Comparison of ENCODE assay signal across 23 mouse cellular contexts in genomic region chr17:28317725-28318124, GRCm38 (mm10). TPM values are rescaled to one million over a fixed set of nuclear protein-coding genes. Genes with fewer than 3 reads are reported as not detected.
DNase-seq lines count a peak whose midpoint lies in the region; ATAC-seq and TF ChIP-seq lines count a peak whose summit lies in the region.
"Had no signal": no experiment of that assay in that cellular context is flagged by ENCODE, and none has a peak within 500 bp of the region (broad histone marks: within the 10 kb centered on the region; RNA-seq: fewer than 3 reads in every experiment).

No protein-coding gene starts in this region.

- H3K9me3 ChIP-seq in hindbrain, embryonic 13.5 days, result no peaks in the 10 kb centered on the region
- H3K9me3 ChIP-seq in hindbrain, embryonic 16.5 days (ENCODE audit: control insufficient read depth, low read length), result no peaks in the 10 kb centered on the region
- H3K9me3 ChIP-seq in embryonic facial prominence, embryonic 10.5 days, result no peaks in the 10 kb centered on the region
- H3K9me3 ChIP-seq in liver, embryonic 15.5 days (replicated peaks), result no peaks in the 10 kb centered on the region
- no peaks in the 10 kb centered on the region for H3K9me3 ChIP-seq in stomach, postnatal 0 days (ENCODE audit: control insufficient read depth, low read length)
- no peaks in the 10 kb centered on the region for H3K9me3 ChIP-seq in lung, postnatal 0 days (ENCODE audit: low read length)
- H3K9me3 ChIP-seq: embryonic facial prominence, embryonic 13.5 days; forebrain, embryonic 12.5 days; heart, embryonic 15.5 days had no signal

- ATAC-seq in hindbrain, embryonic 13.5 days (ENCODE audit: low FRiP score), result no peak
- ATAC-seq in hindbrain, embryonic 16.5 days, result no peak
- ATAC-seq in liver, embryonic 15.5 days (ENCODE audit: insufficient read depth), result no peak
- ATAC-seq in stomach, postnatal 0 days (ENCODE audit: low FRiP score, low TSS enrichment), result no peak
- no peak for ATAC-seq in lung, postnatal 0 days
- ATAC-seq: activated CD4-positive, CD25-positive, alpha-beta regulatory T cell, adult 4 months; CD4-positive, CD25-positive, alpha-beta regulatory T cell, adult 4 months; forebrain, embryonic 16.5 days; Patski had no signal

- no peak for TF ChIP-seq EP300 in stomach, postnatal 0 days (optimal IDR thresholded peaks at IDR 0.05)
- TF ChIP-seq EP300 in lung, postnatal 0 days (IDR thresholded peaks at IDR 0.05), result no peak

- TF ChIP-seq CTCF in stomach, postnatal 0 days (IDR thresholded peaks at IDR 0.05; ENCODE audit: low read depth), result no peak
- TF ChIP-seq CTCF in lung, postnatal 0 days (IDR thresholded peaks at IDR 0.05), result no peak

- no peaks in the 10 kb centered on the region for H3K27me3 ChIP-seq in hindbrain, embryonic 13.5 days
- no peaks in the 10 kb centered on the region for H3K27me3 ChIP-seq in hindbrain, embryonic 16.5 days (replicated peaks; ENCODE audit: control insufficient read depth, insufficient read depth, low read length)
- H3K27me3 ChIP-seq in embryonic facial prominence, embryonic 10.5 days (replicated peaks; ENCODE audit: low read depth, poor library complexity, severe bottlenecking), result no peaks in the 10 kb centered on the region
- H3K27me3 ChIP-seq in liver, embryonic 15.5 days, result no peaks in the 10 kb centered on the region
- H3K27me3 ChIP-seq in stomach, postnatal 0 days (ENCODE audit: control insufficient read depth, insufficient read depth, low read length), result no peaks in the 10 kb centered on the region
- no peaks in the 10 kb centered on the region for H3K27me3 ChIP-seq in lung, postnatal 0 days (replicated peaks; ENCODE audit: insufficient read depth, low read length)
- H3K27me3 ChIP-seq: embryonic facial prominence, embryonic 13.5 days; forebrain, embryonic 12.5 days; heart, embryonic 15.5 days; Patski had no signal

- DNase-seq in embryonic facial prominence, embryonic 10.5 days (ENCODE audit: low spot score), result no peak
- DNase-seq in ovary, adult 18-20 months (ENCODE audit: low spot score), result no peak
- no peak for DNase-seq in stomach, postnatal 0 days (ENCODE audit: low spot score)
- no peak for DNase-seq in lung, postnatal 0 days (ENCODE audit: low spot score)
- DNase-seq: adrenal gland, postnatal 14 days; B cell, adult 2 months; cerebellum, adult 2 months; cerebellum, postnatal 10 days; gastrocnemius, postnatal 14 days; heart, adult 2 months; heart, postnatal 14 days had no signal

- H3K4me3 ChIP-seq in hindbrain, embryonic 13.5 days, result no peak overlapping the region
- no peak overlapping the region for H3K4me3 ChIP-seq in hindbrain, embryonic 16.5 days (ENCODE audit: low read length)
- H3K4me3 ChIP-seq in embryonic facial prominence, embryonic 10.5 days, result no peak overlapping the region
- no peak overlapping the region for H3K4me3 ChIP-seq in liver, embryonic 15.5 days (replicated peaks)
- no peak overlapping the region for H3K4me3 ChIP-seq in stomach, postnatal 0 days (ENCODE audit: low read depth, low read length)
- no peak overlapping the region for H3K4me3 ChIP-seq in lung, postnatal 0 days (ENCODE audit: low read depth, low read length)
- H3K4me3 ChIP-seq: embryonic facial prominence, embryonic 13.5 days; forebrain, embryonic 12.5 days; heart, adult 2 months; heart, embryonic 15.5 days had no signal

- peaks cover 23% of the 10 kb centered on the region for H3K4me1 ChIP-seq in hindbrain, embryonic 13.5 days (replicated peaks)
- peaks cover 14% of the 10 kb centered on the region for H3K4me1 ChIP-seq in hindbrain, embryonic 16.5 days (ENCODE audit: control insufficient read depth, insufficient read depth, low read depth, low read length)
- peaks cover 39% of the 10 kb centered on the region for H3K4me1 ChIP-seq in embryonic facial prominence, embryonic 10.5 days
- H3K4me1 ChIP-seq in liver, embryonic 15.5 days (replicated peaks), result peaks cover 50% of the 10 kb centered on the region
- H3K4me1 ChIP-seq in stomach, postnatal 0 days (replicated peaks; ENCODE audit: control insufficient read depth, insufficient read depth), result 0 out of 2 replicates have a peak, but pooled peaks cover 3% of the 10 kb centered on the region
- peaks cover 3% of the 10 kb centered on the region; the same call in 1 of the 2 replicates for H3K4me1 ChIP-seq in lung, postnatal 0 days (ENCODE audit: insufficient read depth, low read depth, low read length)

- peaks cover 52% of the 10 kb centered on the region for H3K36me3 ChIP-seq in hindbrain, embryonic 13.5 days
- H3K36me3 ChIP-seq in hindbrain, embryonic 16.5 days (ENCODE audit: control insufficient read depth, insufficient read depth, low read length), result peaks cover 11% of the 10 kb centered on the region
- peaks cover 71% of the 10 kb centered on the region for H3K36me3 ChIP-seq in embryonic facial prominence, embryonic 10.5 days (replicated peaks)
- H3K36me3 ChIP-seq in liver, embryonic 15.5 days (replicated peaks), result peaks cover 38% of the 10 kb centered on the region
- H3K36me3 ChIP-seq in stomach, postnatal 0 days (ENCODE audit: control insufficient read depth, insufficient read depth, low read length), result peaks cover 22% of the 10 kb centered on the region
- peaks cover 14% of the 10 kb centered on the region for H3K36me3 ChIP-seq in lung, postnatal 0 days (ENCODE audit: insufficient read depth, low read length)

- WGBS in hindbrain, embryonic 13.5 days, result 82% methylated on average over 9 of the region's 9 CpGs
- 88% methylated on average over 9 of the region's 9 CpGs for WGBS in hindbrain, embryonic 16.5 days
- 85% methylated on average over 9 of the region's 9 CpGs for WGBS in embryonic facial prominence, embryonic 10.5 days
- 42% methylated on average over 9 of the region's 9 CpGs for WGBS in liver, embryonic 15.5 days (ENCODE audit: insufficient replicate concordance)
- WGBS in stomach, postnatal 0 days, result 77% methylated on average over 9 of the region's 9 CpGs
- 77% methylated on average over 9 of the region's 9 CpGs for WGBS in lung, postnatal 0 days

- no peak overlapping the region for H3K4me2 ChIP-seq in hindbrain, embryonic 13.5 days
- no peak overlapping the region for H3K4me2 ChIP-seq in hindbrain, embryonic 16.5 days (ENCODE audit: low read length)
- H3K4me2 ChIP-seq in liver, embryonic 15.5 days, result no peak overlapping the region; the same call in 1 of the 2 replicates
- H3K4me2 ChIP-seq in stomach, postnatal 0 days (replicated peaks; ENCODE audit: low read depth), result no peak overlapping the region
- no peak overlapping the region for H3K4me2 ChIP-seq in lung, postnatal 0 days (replicated peaks; ENCODE audit: low read depth, low read length)
- H3K4me2 ChIP-seq: embryonic facial prominence, embryonic 13.5 days; forebrain, embryonic 12.5 days; heart, embryonic 11.5 days; heart, embryonic 15.5 days; hindbrain, embryonic 14.5 days had no signal

- H3K9ac ChIP-seq in hindbrain, embryonic 13.5 days, result peak overlapping the region; percentile 56; the same call in 1 of the 2 replicates
- no peak overlapping the region for H3K9ac ChIP-seq in hindbrain, embryonic 16.5 days (ENCODE audit: low read depth, low read length)
- H3K9ac ChIP-seq in liver, embryonic 15.5 days, result no peak overlapping the region
- no peak overlapping the region for H3K9ac ChIP-seq in stomach, postnatal 0 days (ENCODE audit: low read length)
- no peak overlapping the region for H3K9ac ChIP-seq in lung, postnatal 0 days (replicated peaks; ENCODE audit: low read depth)
- H3K9ac ChIP-seq: embryonic facial prominence, embryonic 13.5 days; forebrain, embryonic 12.5 days; heart, embryonic 15.5 days; hindbrain, embryonic 14.5 days had no signal

- no peak overlapping the region for H3K27ac ChIP-seq in hindbrain, embryonic 13.5 days
- H3K27ac ChIP-seq in hindbrain, embryonic 16.5 days (ENCODE audit: low read depth, low read length), result no peak overlapping the region
- H3K27ac ChIP-seq in embryonic facial prominence, embryonic 10.5 days (replicated peaks), result peak overlapping the region; percentile 48; the same call in 1 of the 2 replicates
- H3K27ac ChIP-seq in liver, embryonic 15.5 days (replicated peaks), result 0 out of 2 replicates have a peak overlapping the region, but pooled peaks have one; percentile 38
- H3K27ac ChIP-seq in stomach, postnatal 0 days (replicated peaks), result no peak overlapping the region
- no peak overlapping the region for H3K27ac ChIP-seq in lung, postnatal 0 days (ENCODE audit: low read length)
- H3K27ac ChIP-seq: embryonic facial prominence, embryonic 13.5 days; forebrain, embryonic 12.5 days; heart, adult 2 months; heart, embryonic 15.5 days; hindbrain, embryonic 14.5 days had no signal

RNA-seq across cellular contexts. Expression of gene Fance, which starts 4.4 kb away (rescaled TPM):
- 21.9 and 24.2 TPM in 2 replicates for polyA plus RNA-seq in hindbrain, embryonic 13.5 days (2015; fragmentation: Nextera tagmentation; extraction: Ambion mirVana)
- 25.0 and 25.7 TPM in 2 replicates for polyA plus RNA-seq in hindbrain, embryonic 16.5 days (2015; fragmentation: Nextera tagmentation; extraction: Ambion mirVana)
- 28.4 and 30.9 TPM in 2 replicates for polyA plus RNA-seq in embryonic facial prominence, embryonic 10.5 days (2016; fragmentation: Nextera tagmentation; extraction: Ambion mirVana)
- 9.4 and 11.0 TPM in 2 replicates for polyA plus RNA-seq in liver, embryonic 15.5 days (2015; fragmentation: Nextera tagmentation; extraction: Ambion mirVana)
- 19.2 and 20.4 TPM in 2 replicates for polyA plus RNA-seq in stomach, postnatal 0 days (2015; fragmentation: Nextera tagmentation; extraction: Ambion mirVana)
- 21.8 and 24.3 TPM in 2 replicates for polyA plus RNA-seq in lung, postnatal 0 days (2015; fragmentation: Nextera tagmentation; extraction: Ambion mirVana)

RNA-seq across cellular contexts. Expression of gene Rpl10a, which starts 10.5 kb away (rescaled TPM):
- polyA plus RNA-seq in hindbrain, embryonic 13.5 days (2015; fragmentation: Nextera tagmentation; extraction: Ambion mirVana), result 336 and 366 TPM in 2 replicates
- 287 and 323 TPM in 2 replicates for polyA plus RNA-seq in hindbrain, embryonic 16.5 days (2015; fragmentation: Nextera tagmentation; extraction: Ambion mirVana)
- 539 and 546 TPM in 2 replicates for polyA plus RNA-seq in embryonic facial prominence, embryonic 10.5 days (2016; fragmentation: Nextera tagmentation; extraction: Ambion mirVana)
- polyA plus RNA-seq in liver, embryonic 15.5 days (2015; fragmentation: Nextera tagmentation; extraction: Ambion mirVana), result 280 and 313 TPM in 2 replicates
- 491 and 514 TPM in 2 replicates for polyA plus RNA-seq in stomach, postnatal 0 days (2015; fragmentation: Nextera tagmentation; extraction: Ambion mirVana)
- 446 and 458 TPM in 2 replicates for polyA plus RNA-seq in lung, postnatal 0 days (2015; fragmentation: Nextera tagmentation; extraction: Ambion mirVana)

RNA-seq across cellular contexts. Expression of gene Tead3, which starts 32.9 kb away (rescaled TPM):
- 1.8 and 2.0 TPM in 2 replicates for polyA plus RNA-seq in hindbrain, embryonic 13.5 days (2015; fragmentation: Nextera tagmentation; extraction: Ambion mirVana)
- 1.4 and 2.0 TPM in 2 replicates for polyA plus RNA-seq in hindbrain, embryonic 16.5 days (2015; fragmentation: Nextera tagmentation; extraction: Ambion mirVana)
- polyA plus RNA-seq in embryonic facial prominence, embryonic 10.5 days (2016; fragmentation: Nextera tagmentation; extraction: Ambion mirVana), result 8.4 and 9.2 TPM in 2 replicates
- polyA plus RNA-seq in liver, embryonic 15.5 days (2015; fragmentation: Nextera tagmentation; extraction: Ambion mirVana), result 0.60 and 0.69 TPM in 2 replicates
- 8.7 and 9.2 TPM in 2 replicates for polyA plus RNA-seq in stomach, postnatal 0 days (2015; fragmentation: Nextera tagmentation; extraction: Ambion mirVana)
- 9.7 and 11.4 TPM in 2 replicates for polyA plus RNA-seq in lung, postnatal 0 days (2015; fragmentation: Nextera tagmentation; extraction: Ambion mirVana)
- polyA plus RNA-seq: activated CD4-positive, CD25-positive, alpha-beta regulatory T cell, adult 4 months; CD4-positive, CD25-positive, alpha-beta regulatory T cell, adult 4 months had no signal

RNA-seq across cellular contexts. Expression of gene Tulp1, which starts 47.3 kb away (rescaled TPM):
- 2.1 and 2.2 TPM in 2 replicates for polyA plus RNA-seq in hindbrain, embryonic 13.5 days (2015; fragmentation: Nextera tagmentation; extraction: Ambion mirVana)
- 1.5 and 1.6 TPM in 2 replicates for polyA plus RNA-seq in hindbrain, embryonic 16.5 days (2015; fragmentation: Nextera tagmentation; extraction: Ambion mirVana)
- polyA plus RNA-seq in embryonic facial prominence, embryonic 10.5 days (2016; fragmentation: Nextera tagmentation; extraction: Ambion mirVana), result 3.4 and 4.9 TPM in 2 replicates
- polyA plus RNA-seq in liver, embryonic 15.5 days (2015; fragmentation: Nextera tagmentation; extraction: Ambion mirVana), result 0.10 and 0.14 TPM in 2 replicates
- polyA plus RNA-seq in stomach, postnatal 0 days (2015; fragmentation: Nextera tagmentation; extraction: Ambion mirVana), result 3.3 and 3.5 TPM in 2 replicates
- 18.1 and 22.7 TPM in 2 replicates for polyA plus RNA-seq in lung, postnatal 0 days (2015; fragmentation: Nextera tagmentation; extraction: Ambion mirVana)
- polyA plus RNA-seq: activated CD4-positive, CD25-positive, alpha-beta regulatory T cell, adult 4 months; cerebellum, adult 2 months; heart, adult 2 months; Patski had no signal

Comparison
In these comparisons a context has a peak if more than half of its experiments do, and no peak if none do; other contexts are left out.
1. H3K27ac ChIP-seq: peak in embryonic facial prominence, embryonic 10.5 days (single experiment) and liver, embryonic 15.5 days (single experiment); none in hindbrain, embryonic 13.5 days (single experiment), hindbrain, embryonic 16.5 days (single experiment), stomach, postnatal 0 days (single experiment) and lung, postnatal 0 days (single experiment).